Mouse (Mus musculus): Measurements from ENCODE around the gene Map3k10. TPM values are rescaled to one million over a fixed set of nuclear protein-coding genes. Genes with fewer than 3 reads are reported as not detected.

The Map3k10 gene
- polyA plus RNA-seq, 1 experiment from 2014 or later, result 22.3 TPM

GRCm38 (mm10) chr7:27609285-27609684, 65.1 kb downstream of the Map3k10 start:
- Histone ChIP-seq H3K9ac (replicated peaks; ENCODE audit: low read depth, low read length) (no peak overlapping the region), H3K36me3 (ENCODE audit: control insufficient read depth, insufficient read depth, low read length) (0 out of 2 replicates have a peak, but pooled peaks cover 8% of the 10 kb centered on the region), H3K4me1 (ENCODE audit: control insufficient read depth, insufficient read depth, low read length) (peaks cover 10% of the 10 kb centered on the region; the same call in 1 of the 2 replicates), H3K27me3 (ENCODE audit: control insufficient read depth, insufficient read depth, low read length) (no peaks in the 10 kb centered on the region), H3K9me3 (ENCODE audit: control insufficient read depth, low read length) (no peaks in the 10 kb centered on the region), H3K4me3 (ENCODE audit: low read depth, low read length) (no peak overlapping the region), H3K27ac (ENCODE audit: low read depth, low read length) (no peak overlapping the region), H3K4me2 (ENCODE audit: low read depth, low read length) (no peak overlapping the region)
- 95% methylated on average over 4 of the region's 4 CpGs for WGBS
- no peak for ATAC-seq (ENCODE audit: low read depth)

GRCm38 (mm10) chr7:27608130-27608529, 66.3 kb downstream of the Map3k10 start:
- H3K4me2 ChIP-seq (ENCODE audit: low read depth, low read length), result no peak overlapping the region
- H3K4me3 ChIP-seq (ENCODE audit: low read depth, low read length), result no peak overlapping the region
- no peaks in the 10 kb centered on the region for H3K27me3 ChIP-seq (ENCODE audit: control insufficient read depth, insufficient read depth, low read length)
- 0 out of 2 replicates have a peak, but pooled peaks cover 8% of the 10 kb centered on the region for H3K36me3 ChIP-seq (ENCODE audit: control insufficient read depth, insufficient read depth, low read length)
- ATAC-seq (ENCODE audit: low read depth), result no peak
- 94% methylated on average over 3 of the region's 3 CpGs for WGBS
- no peaks in the 10 kb centered on the region for H3K9me3 ChIP-seq (ENCODE audit: control insufficient read depth, low read length)
- H3K9ac ChIP-seq (replicated peaks; ENCODE audit: low read depth, low read length), result no peak overlapping the region
- peaks cover 12% of the 10 kb centered on the region; the same call in 1 of the 2 replicates for H3K4me1 ChIP-seq (ENCODE audit: control insufficient read depth, insufficient read depth, low read length)
- no peak overlapping the region for H3K27ac ChIP-seq (ENCODE audit: low read depth, low read length)

GRCm38 (mm10) chr7:27607580-27607979, 66.8 kb downstream of the Map3k10 start:
- no peak for ATAC-seq (ENCODE audit: low read depth)
- H3K9me3 ChIP-seq (ENCODE audit: control insufficient read depth, low read length), result no peaks in the 10 kb centered on the region
- H3K27ac ChIP-seq (ENCODE audit: low read depth, low read length), result no peak overlapping the region
- 38% methylated on average over 5 of the region's 5 CpGs for WGBS
- H3K27me3 ChIP-seq (ENCODE audit: control insufficient read depth, insufficient read depth, low read length), result no peaks in the 10 kb centered on the region
- peaks cover 12% of the 10 kb centered on the region; the same call in 1 of the 2 replicates for H3K4me1 ChIP-seq (ENCODE audit: control insufficient read depth, insufficient read depth, low read length)
- no peak overlapping the region for H3K4me2 ChIP-seq (ENCODE audit: low read depth, low read length)
- H3K36me3 ChIP-seq (ENCODE audit: control insufficient read depth, insufficient read depth, low read length), result 0 out of 2 replicates have a peak, but pooled peaks cover 8% of the 10 kb centered on the region
- no peak overlapping the region for H3K9ac ChIP-seq (replicated peaks; ENCODE audit: low read depth, low read length)
- H3K4me3 ChIP-seq (ENCODE audit: low read depth, low read length), result no peak overlapping the region

- H3K4me1 ChIP-seq (ENCODE audit: control insufficient read depth, insufficient read depth, low read length), result peaks cover 12% of the 10 kb centered on the region; the same call in 1 of the 2 replicates
- 60% methylated on average over 10 of the region's 10 CpGs for WGBS
- H3K27ac ChIP-seq (ENCODE audit: low read depth, low read length), result no peak overlapping the region
- H3K4me3 ChIP-seq (ENCODE audit: low read depth, low read length), result no peak overlapping the region
- no peak overlapping the region for H3K4me2 ChIP-seq (ENCODE audit: low read depth, low read length)
- no peaks in the 10 kb centered on the region for H3K27me3 ChIP-seq (ENCODE audit: control insufficient read depth, insufficient read depth, low read length)
- no peaks in the 10 kb centered on the region for H3K9me3 ChIP-seq (ENCODE audit: control insufficient read depth, low read length)
- ATAC-seq (ENCODE audit: low read depth), result no peak
- no peak overlapping the region for H3K9ac ChIP-seq (replicated peaks; ENCODE audit: low read depth, low read length)
- 0 out of 2 replicates have a peak, but pooled peaks cover 8% of the 10 kb centered on the region for H3K36me3 ChIP-seq (ENCODE audit: control insufficient read depth, insufficient read depth, low read length)
Observed at GRCm38 (mm10) chr7:27606481-27607254, 67.7 kb downstream of the Map3k10 start.

Other genes with a start within 250 kb of the Map3k10 start
- 3.9 and 5.6 TPM in 2 replicates for gene Sptbn4, start 226.9 kb downstream of the Map3k10 start, polyA plus RNA-seq (2014; fragmentation: Nextera tagmentation; extraction: Ambion mirVana)
- gene Blvrb, start 226.6 kb downstream of the Map3k10 start, polyA plus RNA-seq (2014; fragmentation: Nextera tagmentation; extraction: Ambion mirVana), result 12.1 and 23.0 TPM in 2 replicates
- 5.7 and 10.0 TPM in 2 replicates for gene Sertad3, start 200.8 kb downstream of the Map3k10 start, polyA plus RNA-seq (2014; fragmentation: Nextera tagmentation; extraction: Ambion mirVana)
- gene Sertad1, start 187.7 kb downstream of the Map3k10 start, polyA plus RNA-seq (2014; fragmentation: Nextera tagmentation; extraction: Ambion mirVana), result 6.1 and 10.7 TPM in 2 replicates
- gene Prx, start 175.3 kb downstream of the Map3k10 start, polyA plus RNA-seq (2014; fragmentation: Nextera tagmentation; extraction: Ambion mirVana), result 0.43 and 1.1 TPM in 2 replicates
- 1.2 and 2.1 TPM in 2 replicates for gene Hipk4, start 151.3 kb downstream of the Map3k10 start, polyA plus RNA-seq (2014; fragmentation: Nextera tagmentation; extraction: Ambion mirVana)
- gene Pld3, start 121.4 kb downstream of the Map3k10 start, polyA plus RNA-seq (2014; fragmentation: Nextera tagmentation; extraction: Ambion mirVana), result 148 and 168 TPM in 2 replicates
- gene 2310022A10Rik, start 121.4 kb downstream of the Map3k10 start, polyA plus RNA-seq (2014; fragmentation: Nextera tagmentation; extraction: Ambion mirVana), result 27.2 TPM in 2 replicates
- 44.1 and 51.4 TPM in 2 replicates for gene Akt2, start 83.0 kb downstream of the Map3k10 start, polyA plus RNA-seq (2014; fragmentation: Nextera tagmentation; extraction: Ambion mirVana)
- gene Ttc9b, start 20.7 kb downstream of the Map3k10 start, polyA plus RNA-seq (2014; fragmentation: Nextera tagmentation; extraction: Ambion mirVana), result 80.3 and 111 TPM in 2 replicates
- 12.2 and 13.1 TPM in 2 replicates for gene Zfp607b, start 14.7 kb upstream of the Map3k10 start, polyA plus RNA-seq (2014; fragmentation: Nextera tagmentation; extraction: Ambion mirVana)
- gene Zfp60, start 56.8 kb upstream of the Map3k10 start, polyA plus RNA-seq (2014; fragmentation: Nextera tagmentation; extraction: Ambion mirVana), result 98.5 and 117 TPM in 2 replicates
- 1.5 and 2.5 TPM in 2 replicates for gene Zfp626, start 132.6 kb upstream of the Map3k10 start, polyA plus RNA-seq (2014; fragmentation: Nextera tagmentation; extraction: Ambion mirVana)
- gene Zfp59, start 164.0 kb upstream of the Map3k10 start, polyA plus RNA-seq (2014; fragmentation: Nextera tagmentation; extraction: Ambion mirVana), result 10.2 and 11.5 TPM in 2 replicates
- gene Zfp607a, start 182.9 kb upstream of the Map3k10 start, polyA plus RNA-seq (2014; fragmentation: Nextera tagmentation; extraction: Ambion mirVana), result 1.0 and 1.4 TPM in 2 replicates

Measured in neural tube, embryonic 14.5 days (tissue).